Mouse (Mus musculus) large intestine, adult 2 months (tissue): ENCODE results near the gene Kcp. TPM values are rescaled to one million over a fixed set of nuclear protein-coding genes. Genes with fewer than 3 reads are reported as not detected.

Source experiments
- DNase-seq: peaks from one replicate; pipeline ENCODE4 v3.0.0-alpha.2; 2012; ENCODE audit warnings: low read depth, low spot score
- WGBS: fragments of 180-500 bp; shearing (Covaris S2); methylation state at CpG from one replicate; pipeline ENCODE4 v1.1.7; 2018; 5-methylcytosine and 5-hydroxymethylcytosine counted together
- polyA plus RNA-seq: library from polyadenylated mRNA; depleted of rRNA; stranded (reverse); fragments of >200 nt; gene quantifications from 2 replicates; pipeline ENCODE4 v1.2.3, GENCODE M21; 2012; rRNA removed

Gene Kcp
- polyA plus RNA-seq, 1 experiment = 3.2 TPM

DNA sequence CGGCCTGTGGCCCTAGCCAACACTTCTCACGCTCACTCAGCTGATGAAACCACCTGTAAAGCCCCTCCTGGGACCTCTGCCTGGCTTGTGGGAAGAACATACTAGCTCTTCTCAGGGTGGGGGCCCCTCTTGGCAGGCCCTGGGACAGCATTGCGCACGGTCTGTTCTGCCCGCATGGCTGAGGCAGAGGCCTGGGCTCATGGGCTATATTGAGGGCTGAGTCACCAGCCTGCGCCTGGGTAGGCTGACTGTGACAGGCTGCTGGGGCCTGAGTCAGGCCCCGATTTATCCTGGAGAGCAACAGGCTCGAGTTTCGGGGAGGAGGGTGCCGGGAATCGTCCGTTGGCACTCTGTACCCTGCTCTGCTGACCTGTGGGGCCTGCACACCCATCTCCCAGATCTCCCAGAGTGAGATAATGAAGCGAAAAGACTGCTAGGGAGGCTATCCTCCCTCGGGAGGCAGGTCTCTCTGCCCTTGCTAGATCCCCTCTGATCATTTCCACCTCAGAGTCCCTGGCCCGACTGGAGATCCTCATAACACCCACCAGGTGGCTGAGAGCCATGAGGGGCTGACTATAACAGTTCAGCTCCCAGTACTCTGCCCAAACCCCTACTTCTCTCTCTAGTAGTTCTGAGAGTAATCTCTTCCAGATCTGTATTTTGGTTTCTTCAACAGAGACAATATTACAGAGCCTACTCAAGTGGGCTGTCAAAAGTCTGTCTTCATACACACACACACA lies 76.9 kb downstream of the Kcp start:
- WGBS = 54% methylated on average over 15 of the region's 15 CpGs

DNA sequence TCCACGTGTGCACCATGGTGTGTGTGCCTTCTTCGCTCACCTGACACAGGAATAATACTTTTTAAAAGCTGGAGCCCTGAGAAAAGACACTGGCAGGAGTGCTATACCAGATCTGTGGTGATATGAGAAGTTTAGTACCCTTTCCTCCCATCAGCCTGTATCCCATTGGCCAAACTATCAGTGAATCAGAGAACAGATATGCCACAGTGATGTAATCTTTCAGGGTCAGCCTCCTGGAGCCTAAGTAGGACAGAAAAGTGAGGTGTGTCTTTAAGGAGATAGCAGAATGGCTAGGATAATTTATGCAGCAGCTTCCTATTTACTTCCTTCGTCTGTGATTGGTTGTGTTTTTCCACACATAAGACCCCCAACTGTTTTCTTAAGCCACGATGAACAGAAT lies 79.6 kb downstream of the Kcp start:
- 61% methylated on average over 4 of the region's 4 CpGs for WGBS
- no peak for DNase-seq

More for the DNA sequence above, 76.9 kb downstream of the Kcp start:
- no peak for DNase-seq

DNA sequence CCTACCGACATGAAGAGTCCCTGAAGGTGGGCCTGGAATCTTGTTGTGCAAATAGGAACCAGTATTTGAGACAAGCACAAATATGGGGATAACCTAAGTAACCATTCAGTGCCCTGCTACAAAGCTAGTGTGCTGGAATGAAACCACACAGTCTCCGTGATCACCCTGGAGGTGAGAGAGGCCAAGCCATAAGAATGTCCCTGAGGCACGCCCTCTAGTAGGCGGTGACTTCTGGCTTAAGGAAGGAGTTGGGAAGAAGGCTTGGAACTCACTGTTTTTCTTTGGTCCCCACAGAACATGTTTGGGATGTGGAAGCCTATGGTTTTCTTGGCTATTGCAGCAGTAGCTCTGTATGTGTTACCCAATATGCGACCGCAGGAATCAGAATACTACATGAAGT lies 81.4 kb downstream of the Kcp start:
- WGBS = 55% methylated on average over 6 of the region's 6 CpGs
- DNase-seq = no peak

DNA sequence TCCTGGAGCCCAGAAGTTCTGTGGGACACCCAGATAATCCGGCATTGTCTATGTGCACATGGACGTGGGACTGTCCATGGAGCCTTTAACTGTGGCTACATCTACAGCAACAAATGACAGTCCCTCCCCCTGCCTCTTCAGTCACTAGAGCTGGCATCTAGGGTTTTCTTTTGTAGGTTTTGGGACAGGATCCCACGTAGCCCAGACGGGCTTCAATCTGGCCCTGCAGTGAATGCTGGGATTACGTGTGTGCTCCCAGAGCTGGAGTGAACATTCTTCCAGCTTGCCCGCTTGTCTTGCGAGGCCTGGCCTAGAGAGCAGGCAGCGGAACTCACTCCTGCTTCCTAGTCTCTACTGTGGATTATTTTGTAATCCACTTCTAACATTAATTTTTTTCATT lies 82.6 kb downstream of the Kcp start:
- DNase-seq = no peak
- 89% methylated on average over 8 of the region's 8 CpGs for WGBS

Other genes with a start within 250 kb of the Kcp start
- 11.4 and 11.5 TPM in 2 replicates for gene Hilpda, start 235.5 kb downstream of the Kcp start, polyA plus RNA-seq
- gene Fam71f2, start 228.4 kb downstream of the Kcp start, polyA plus RNA-seq = 0.38 and 0.81 TPM in 2 replicates
- gene Fam71f1, start 188.8 kb downstream of the Kcp start, polyA plus RNA-seq = not detected in 2 replicates
- gene Calu, start 159.9 kb downstream of the Kcp start, polyA plus RNA-seq = 52.4 and 59.8 TPM in 2 replicates
- gene Opn1sw, start 119.5 kb downstream of the Kcp start, polyA plus RNA-seq = 0.15 and 0.22 TPM in 2 replicates
- gene Ccdc136, start 111.6 kb downstream of the Kcp start, polyA plus RNA-seq = 1.7 and 2.0 TPM in 2 replicates
- 7.9 and 11.4 TPM in 2 replicates for gene Flnc, start 74.7 kb downstream of the Kcp start, polyA plus RNA-seq
- 288 and 318 TPM in 2 replicates for gene Atp6v1f, start 40.2 kb downstream of the Kcp start, polyA plus RNA-seq
- not detected in 2 replicates for gene Atp6v1fnb, start 36.5 kb downstream of the Kcp start, polyA plus RNA-seq
- 18.5 and 20.4 TPM in 2 replicates for gene Irf5, start 18.7 kb upstream of the Kcp start, polyA plus RNA-seq
- gene Tnpo3, start 101.9 kb upstream of the Kcp start, polyA plus RNA-seq = 30.7 and 36.4 TPM in 2 replicates
- gene Tspan33, start 186.3 kb upstream of the Kcp start, polyA plus RNA-seq = 2.5 and 2.8 TPM in 2 replicates
- gene Smo, start 227.6 kb upstream of the Kcp start, polyA plus RNA-seq = 10.8 and 14.9 TPM in 2 replicates